Mouse (Mus musculus) adrenal gland, postnatal 25 days (tissue): ENCODE measurements around the gene Rbms3. TPM values are rescaled to one million over a fixed set of nuclear protein-coding genes. Genes with fewer than 3 reads are reported as not detected.

Experiments used
- DNase-seq: peaks from one replicate; pipeline ENCODE4 v3.0.0; 2021; ENCODE audit warnings: mixed read lengths
- total RNA-seq: library from RNA; stranded (reverse); gene quantifications from 2 replicates; pipeline ENCODE4 v1.2.3, GENCODE M21; 2021

Gene Rbms3
- total RNA-seq, 1 experiment from 2014 or later: 26.5 TPM

DNA sequence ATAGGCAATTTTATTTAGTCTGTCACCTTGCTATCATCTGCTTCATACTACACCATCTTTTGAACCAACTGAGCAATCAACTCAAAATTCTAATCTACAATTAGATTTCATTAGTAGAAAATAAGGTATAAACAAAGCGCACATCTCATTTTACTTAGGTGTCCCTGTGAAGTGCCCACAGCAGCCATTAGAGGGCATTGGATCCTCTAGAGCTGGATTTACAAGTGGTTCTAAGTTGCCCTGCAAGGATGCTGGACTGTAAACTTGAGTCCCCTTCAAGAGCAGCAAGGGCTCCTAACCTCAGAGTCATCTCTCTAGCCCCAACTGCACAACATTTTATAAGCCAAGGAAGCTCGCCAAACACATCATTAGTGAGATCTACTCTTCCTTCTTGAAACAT, 891.9 kb downstream of the Rbms3 start:
- no peak for DNase-seq

DNA sequence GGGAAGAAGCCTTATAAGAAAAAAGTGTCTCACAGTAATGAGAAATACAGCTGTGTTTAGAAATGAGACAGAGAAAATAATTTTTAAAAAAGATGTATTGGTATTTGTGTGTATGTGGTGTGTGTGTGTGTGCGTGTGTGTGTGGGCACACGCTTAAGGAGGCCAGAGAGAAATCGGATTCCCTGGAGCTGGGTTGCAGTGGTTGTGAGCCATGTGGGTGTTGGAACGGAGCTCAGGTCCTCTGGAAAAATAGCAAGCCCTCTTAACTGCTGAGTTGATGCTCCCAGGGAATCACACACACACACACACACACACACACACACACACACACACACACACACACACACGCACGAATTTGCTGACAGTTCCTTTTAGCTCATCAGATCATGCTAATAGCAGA, 900.5 kb downstream of the Rbms3 start:
- no peak for DNase-seq

DNA sequence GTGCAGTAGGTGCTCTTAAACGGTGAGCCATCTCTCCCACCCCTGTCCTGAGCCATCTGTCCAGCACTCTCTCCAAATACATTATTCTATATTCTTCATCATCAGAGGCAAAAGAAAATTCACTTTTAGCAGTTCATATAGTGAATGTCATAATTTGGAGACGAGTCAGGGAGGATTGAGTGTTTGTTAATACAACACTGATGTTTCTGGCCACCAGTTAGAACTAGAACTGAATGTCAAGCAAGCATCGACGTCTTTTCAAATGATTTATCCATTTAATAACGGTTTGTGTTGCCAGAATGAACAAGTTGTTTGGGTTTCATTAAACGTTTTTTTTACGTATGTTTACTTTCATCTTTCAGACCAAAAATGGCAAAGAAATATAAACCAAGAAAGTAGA, 901.1 kb downstream of the Rbms3 start:
- no peak for DNase-seq

DNA sequence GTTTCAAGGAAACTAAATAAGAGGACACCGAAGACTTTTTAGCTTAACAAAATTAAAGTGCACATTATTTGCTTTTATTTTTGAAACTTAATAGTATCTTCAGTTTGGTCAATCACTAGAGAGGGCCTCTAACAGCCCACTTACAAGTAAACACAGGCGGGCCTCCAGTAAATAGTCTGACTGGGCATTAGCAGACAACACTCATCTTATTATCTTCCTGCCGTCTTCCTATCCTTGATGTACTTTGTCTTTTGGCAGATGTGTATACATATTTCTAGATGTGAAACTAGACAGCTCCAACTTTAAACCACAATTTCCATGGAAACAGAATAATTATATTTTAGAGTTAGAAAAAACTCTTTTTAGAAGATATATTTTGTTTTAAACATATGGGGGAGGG, 901.6 kb downstream of the Rbms3 start:
- no peak for DNase-seq

DNA sequence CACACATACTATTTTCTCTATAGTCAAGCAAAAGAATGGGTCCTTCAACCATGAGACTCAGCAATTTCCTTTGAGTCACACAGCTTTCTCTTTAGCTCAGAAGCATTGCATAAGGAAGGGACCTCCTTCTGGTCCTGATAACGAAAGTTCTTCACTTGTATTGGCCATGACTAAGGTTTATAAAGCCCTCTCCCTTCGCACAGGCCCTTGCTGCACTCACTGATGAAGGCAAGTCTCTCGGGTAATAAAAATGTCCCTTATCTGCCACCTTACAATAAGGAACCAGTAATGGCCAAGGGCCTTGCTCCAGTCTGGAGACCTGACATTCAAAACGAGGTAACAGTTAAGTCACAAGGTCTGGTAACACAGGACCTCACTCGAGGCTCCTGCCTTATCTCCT, 905.1 kb downstream of the Rbms3 start:
- DNase-seq: no peak

DNA sequence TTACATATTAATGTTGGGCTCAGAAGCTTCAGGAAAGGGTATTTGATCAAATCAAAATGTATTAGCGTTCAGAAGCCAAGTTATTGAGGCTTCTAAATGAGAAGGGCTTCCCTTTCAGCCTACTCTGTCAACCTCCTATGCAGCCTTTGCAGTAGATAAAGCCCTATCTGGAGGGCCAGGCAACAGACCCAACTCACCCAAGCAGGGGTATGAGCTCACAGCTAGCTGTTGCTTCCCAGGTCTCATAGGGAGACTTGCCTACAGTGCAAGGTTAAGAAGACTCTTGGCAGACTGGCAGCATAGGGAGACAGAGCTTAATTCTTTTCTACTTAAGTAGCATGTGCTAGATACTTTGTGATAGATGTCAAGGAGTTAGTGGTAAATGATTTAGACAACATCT, 926.6 kb downstream of the Rbms3 start:
- DNase-seq: no peak

DNA sequence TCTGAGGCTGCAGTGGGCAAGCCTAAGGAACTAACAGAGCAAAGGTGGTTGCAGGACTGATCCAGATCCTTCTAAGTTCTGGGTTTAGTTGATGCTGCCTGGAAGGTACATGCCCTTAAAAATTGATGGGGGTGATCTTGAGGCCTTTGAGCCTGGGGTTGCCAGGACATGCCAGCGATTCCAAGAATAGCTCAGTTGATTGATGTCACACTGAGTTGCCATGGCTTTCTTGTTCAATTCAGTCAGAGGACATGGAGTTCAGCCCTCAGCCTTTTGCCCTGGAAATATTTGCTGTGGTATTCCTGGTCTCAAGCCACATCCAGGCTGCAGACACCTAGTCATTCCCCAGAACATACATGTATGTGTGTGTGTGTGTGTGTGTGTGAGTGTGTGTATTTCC, 927.1 kb downstream of the Rbms3 start:
- DNase-seq: no peak

DNA sequence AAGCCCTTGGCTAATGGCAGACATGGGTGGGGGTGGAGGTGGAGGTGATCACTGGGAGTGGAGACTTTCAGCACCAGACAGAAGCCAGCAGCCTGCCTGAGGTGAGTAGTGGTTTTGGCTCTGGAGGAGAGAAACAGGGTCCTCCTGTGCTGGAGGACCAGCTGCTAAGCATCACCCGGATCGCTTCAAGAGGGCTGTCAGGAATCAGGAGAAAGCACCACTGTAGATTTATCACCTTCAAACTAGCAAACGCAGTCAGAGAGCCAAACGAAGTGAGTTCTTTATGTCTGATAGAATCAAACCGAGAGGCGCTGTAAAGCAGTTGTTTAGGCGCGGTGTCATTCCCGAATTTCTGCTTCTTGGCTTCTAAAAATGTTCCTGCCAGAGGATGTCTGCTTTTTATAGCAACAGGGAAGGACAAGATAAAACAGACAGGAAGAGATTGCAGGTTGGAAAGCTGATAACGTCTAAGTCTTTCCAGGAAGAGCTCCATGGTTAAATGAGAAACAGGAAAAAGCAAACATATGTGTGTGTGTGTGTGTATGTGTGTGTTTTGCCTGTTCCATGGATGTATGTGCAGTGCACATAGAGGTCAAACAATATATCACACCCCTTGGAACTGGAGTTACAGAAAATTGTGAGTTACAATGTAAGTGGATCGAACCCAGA, 928.1 kb downstream of the Rbms3 start:
- no peak for DNase-seq

DNA sequence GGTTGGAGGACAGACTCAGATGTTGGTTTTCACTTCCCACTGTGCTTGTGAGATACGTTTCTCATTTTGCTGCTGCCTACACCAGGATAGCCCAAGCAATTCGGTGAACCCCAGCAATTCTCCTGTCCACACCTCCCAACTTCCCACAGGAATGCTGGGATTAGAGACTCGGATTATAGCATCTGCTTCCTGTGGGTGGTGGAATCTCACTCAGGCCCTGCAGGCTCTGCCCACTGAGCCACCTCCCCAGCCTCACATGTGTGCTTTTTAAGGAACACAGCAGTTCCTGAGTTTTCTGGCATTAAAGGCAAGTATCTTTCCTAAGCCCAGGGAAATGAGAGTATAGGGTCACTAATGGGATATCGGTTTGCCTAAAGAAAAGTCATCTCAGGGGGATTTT, 941.1 kb downstream of the Rbms3 start:
- no peak for DNase-seq

DNA sequence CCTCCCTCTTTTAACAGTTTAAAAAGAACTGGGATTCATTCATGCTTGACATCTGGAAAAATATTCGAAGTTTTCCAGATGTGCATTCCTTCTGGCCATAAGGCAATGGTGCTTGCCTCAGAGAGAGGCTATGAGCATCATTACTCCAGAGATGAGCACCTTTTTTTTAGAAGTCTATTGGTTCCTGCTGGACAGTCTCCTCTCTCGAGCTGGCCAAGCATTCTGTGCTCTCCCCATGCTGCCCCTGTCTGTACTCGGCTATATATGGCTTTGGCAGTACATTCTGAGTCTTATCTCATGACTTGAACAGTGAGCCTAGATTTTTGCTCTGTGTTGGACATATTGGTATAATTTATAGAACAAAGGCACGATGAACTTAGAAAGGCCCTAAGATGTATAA, 952.6 kb downstream of the Rbms3 start:
- DNase-seq: no peak

DNA sequence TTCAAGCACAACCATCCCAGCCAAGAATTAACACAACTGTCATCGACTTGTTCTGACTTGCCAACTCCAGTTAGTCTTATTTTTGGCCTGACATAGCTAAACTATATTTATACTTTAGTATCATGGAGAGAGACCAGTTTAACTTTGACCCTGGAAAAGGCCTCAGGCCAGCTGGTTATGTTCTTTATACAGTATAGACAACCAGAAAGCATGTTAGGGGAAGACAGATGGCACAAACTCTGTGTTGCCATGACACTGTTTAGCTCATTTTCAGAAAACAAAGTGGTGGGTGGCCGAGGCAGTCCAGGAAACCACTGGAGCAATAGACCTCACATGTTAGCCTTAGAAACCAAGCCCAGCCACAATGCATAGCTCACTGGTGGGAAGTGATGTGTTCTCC, 953.3 kb downstream of the Rbms3 start:
- no peak for DNase-seq

DNA sequence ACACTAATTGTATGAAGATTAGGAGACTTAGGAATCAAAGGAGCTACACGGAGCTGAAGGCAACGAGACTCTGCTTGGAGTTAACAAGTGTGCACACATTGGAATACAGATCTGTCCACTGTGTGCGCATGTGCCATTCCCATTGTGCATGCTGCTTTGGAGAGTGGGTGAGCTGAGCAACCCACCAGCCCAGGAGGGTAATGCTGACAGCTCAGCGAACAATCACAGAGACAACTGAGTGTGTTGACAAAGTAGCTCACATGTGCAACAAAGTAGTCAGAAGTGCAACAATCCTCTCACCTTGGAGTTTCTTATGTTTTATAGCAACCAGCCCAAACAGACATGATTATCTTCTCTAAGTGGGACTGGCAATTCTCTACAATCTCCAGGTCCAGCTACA, 955.5 kb downstream of the Rbms3 start:
- DNase-seq: no peak

DNA sequence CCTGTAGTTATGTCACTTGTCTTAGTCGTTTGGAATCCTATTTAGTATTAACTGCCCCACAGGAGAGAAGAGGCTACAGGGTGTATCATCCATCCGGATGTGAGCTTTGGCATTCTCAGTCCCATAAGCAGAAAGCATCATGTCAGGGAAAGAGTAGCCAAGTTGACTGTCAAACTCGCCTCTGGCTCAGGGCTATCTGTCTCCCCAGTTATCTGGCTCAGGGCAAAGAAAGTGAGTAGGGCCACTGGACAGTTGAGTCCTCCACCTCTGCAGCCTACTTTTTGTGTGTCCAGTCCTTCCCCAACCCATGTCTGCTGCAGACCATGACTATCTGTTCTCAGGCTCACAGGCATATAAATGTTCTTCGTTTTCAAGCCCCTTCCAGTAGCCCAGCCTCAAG, 968.7 kb downstream of the Rbms3 start:
- no peak for DNase-seq

DNA sequence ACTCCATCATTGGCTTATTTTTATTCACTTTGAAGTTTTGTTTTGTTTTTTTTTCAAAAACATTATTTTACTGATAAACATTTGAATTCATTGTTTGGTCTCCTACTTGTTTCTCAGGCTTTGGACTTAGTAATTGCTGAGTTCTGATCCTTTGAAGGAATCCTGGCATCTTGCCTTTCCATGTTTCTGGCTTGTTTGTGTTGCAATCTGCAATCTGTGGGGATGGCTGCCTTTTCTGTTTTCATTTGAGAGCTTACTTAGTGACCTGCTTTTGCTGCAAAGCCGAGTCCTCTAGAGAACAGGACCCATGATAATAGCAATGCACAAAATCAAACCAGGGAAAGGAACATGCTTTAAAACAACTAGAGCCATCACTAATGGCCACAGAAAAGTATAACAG, 969.8 kb downstream of the Rbms3 start:
- DNase-seq: no peak

DNA sequence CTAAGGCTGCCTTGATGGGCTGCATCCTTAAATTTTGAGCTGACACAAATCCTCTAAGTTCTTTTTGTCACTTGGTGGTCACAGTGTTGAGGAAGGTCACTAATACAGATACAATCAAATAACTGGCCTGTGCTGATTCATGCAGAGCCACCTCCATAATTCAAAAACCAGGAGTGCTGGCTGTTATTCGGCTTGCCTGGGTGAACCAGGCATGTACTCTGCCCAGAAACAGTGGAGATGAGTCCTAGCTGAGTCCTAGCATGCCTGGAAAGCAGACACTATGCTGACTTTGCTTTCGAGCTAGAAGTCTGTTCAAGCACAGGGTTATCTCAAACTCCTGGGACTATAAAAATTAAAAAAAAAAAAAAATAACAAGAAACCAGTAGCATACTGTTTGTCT, 972.6 kb downstream of the Rbms3 start:
- DNase-seq: no peak

DNA sequence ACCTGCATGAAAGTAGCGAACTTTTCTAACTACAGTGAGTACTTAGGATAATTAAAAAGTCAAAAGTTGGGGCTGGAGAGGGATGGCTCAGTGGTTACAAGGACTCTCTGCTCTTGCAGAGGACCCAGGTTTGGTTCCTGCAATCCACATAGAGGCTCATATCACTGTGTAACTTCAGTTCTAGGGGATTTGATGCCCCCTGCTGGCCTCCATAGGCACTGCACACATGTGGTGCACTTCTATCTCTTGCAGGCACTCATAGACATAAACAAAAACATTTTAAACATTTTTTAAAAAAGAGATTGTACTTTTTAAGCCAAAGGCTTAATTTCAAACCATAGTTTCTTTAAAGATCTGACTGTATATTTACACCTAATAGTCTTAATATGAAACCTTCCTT, 978.3 kb downstream of the Rbms3 start:
- DNase-seq: no peak

DNA sequence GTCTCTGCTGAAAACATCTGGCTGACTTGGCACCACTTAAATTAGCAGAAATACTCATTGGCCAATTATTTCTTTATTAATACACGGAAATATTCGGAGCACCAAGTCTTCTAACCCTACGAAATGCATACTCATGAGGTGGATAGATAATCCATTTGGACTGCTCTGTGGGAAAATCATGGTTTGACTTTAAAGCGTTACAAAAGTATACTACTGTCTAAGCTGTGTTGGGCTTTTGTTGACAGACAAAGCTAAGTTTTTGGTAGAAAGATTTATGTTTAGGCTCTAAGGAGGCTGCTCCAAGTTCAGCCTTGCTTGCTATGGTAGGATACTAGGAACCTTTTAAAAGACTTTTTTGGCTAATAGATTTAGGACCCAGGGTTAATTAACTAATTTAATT, 979.8 kb downstream of the Rbms3 start:
- DNase-seq: no peak

DNA sequence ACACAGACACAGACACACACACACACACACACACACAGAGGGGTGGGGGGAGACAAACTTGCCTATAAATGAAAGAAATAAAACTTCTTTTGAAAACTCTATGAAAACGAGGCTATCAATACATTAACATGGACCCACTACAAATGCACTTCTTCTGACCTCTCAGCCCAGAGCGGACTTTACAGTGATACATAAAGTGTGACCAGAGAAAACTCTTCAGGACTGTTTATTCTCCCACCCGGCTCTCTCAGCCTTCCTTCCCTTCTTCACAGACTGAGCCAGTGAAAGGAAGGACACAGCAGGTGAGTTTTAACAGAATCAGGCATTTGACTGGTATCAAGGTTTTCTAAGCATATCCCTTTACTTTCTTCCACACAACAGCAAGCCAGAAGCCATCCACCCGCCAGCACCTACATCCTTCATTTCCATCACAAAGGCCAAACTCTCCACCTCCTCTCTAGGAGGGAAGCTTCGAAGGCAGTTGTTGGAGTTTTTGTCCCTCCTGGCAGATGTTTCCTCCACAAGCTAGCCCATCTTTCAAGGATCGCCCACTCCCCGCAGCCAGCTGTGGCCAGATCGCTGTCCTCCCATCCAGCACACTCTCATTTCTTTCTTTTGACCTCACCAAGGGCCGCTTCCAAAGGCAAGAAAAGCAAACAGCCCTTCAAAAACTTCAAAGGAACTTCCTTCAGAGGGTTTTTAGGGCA, 980.5 kb downstream of the Rbms3 start:
- DNase-seq: no peak

DNA sequence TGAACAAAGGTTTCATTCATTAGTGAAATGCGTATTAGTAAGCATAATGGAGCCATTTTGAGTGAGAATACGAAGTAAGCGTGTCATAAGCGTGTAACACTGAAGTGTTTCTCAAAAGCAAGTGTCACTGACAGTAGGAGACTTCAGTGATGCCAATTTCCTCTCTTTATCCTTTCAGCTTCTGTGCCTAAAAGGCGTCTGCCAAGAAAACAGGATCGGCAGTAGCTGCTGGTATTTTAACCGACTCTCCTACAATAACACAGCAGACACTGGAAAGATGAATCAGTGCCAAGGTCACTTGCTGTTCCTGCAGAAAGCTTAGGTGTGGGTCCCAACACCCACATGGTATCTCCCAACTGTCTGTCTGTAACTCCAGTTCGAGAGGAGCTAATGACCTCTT, 985.1 kb downstream of the Rbms3 start:
- DNase-seq: no peak

DNA sequence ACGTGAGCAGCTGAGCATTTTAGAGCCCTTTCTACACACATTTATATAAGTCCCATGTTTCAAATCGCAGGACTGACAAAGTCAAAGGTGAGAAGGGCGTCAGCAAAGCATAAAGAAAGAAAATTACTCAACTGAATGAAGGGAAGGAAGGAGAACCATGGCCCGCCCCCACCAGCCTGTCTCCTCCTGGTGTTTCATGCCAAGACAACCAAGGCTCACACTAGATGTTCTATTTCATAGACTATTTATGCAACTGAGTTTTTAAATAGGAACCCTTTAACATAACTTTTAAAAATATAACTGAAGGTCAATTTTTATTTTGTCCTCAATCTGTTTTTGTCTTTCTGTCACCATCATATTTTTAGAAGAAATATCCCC, 989.4 kb downstream of the Rbms3 start:
- no peak for DNase-seq

DNA sequence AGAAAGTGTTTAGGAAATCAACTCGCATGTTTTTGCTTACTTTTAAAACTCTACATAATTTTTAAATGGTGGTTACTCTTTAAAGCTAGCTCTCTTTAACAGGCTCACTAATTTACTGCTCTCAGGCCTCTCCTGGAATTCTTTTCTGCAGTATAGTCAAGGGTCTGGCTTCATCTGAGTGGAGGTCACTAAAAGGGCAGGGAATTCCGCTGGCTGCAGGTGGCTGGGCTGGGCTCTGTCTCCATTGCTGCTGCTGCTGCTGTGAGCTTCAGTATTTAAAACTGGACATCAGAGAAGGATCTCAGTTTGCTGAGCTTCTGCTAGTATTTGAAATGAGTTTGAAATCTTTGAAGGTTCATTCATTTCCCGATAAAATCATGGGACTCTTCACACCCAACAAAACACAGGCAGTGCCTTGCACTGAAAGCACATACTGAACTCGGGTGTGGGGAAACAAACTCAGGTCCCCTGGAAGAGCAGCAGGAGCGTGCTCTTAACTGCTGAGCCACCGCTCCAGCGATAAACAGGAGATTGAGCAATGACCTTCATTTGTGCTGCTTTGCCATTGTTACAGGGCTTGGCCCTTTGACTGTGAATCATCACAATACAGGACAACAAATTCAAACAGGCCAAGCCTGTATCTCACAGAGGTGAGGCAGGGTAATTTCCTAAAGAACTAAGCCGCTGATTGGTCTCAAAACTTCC, 990.0 kb downstream of the Rbms3 start:
- no peak for DNase-seq

DNA sequence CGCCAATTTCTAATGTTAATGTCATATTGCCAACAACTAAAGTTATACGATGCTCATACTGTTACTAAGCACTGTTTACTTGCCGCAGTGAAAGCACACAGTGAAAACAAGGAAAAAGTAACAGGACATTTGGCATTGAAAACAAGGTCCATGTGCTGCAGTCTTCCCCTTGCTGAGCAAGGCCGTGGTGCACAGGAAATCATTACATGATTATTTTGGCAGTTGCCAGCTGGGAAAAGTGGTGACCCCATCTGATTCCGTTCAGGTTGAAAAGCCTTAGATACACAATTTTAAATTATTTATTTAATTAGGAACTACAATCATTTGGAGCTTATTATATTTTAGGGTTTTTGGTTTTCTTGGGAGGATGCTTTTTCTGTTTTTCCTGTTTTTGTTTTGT, 995.9 kb downstream of the Rbms3 start:
- DNase-seq: no peak

DNA sequence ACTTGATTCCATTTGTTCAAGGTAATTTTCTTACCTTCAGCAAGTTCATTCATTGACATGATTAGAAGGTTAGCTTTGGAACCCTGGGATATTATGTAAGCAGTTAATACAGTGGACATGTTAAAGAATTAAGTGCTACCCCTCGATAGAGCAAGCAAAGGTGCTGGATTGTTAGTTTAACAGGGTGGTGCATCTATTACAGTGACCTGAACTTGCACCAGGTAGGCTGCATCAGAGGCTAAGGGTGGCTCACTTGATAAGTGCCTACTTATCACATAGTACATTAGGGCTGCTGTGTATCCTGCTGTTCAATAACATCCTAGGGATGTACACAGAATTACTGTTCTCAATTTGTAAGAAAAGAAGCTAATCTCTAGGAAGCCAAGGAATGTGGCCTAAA, 996.6 kb downstream of the Rbms3 start:
- DNase-seq: no peak

DNA sequence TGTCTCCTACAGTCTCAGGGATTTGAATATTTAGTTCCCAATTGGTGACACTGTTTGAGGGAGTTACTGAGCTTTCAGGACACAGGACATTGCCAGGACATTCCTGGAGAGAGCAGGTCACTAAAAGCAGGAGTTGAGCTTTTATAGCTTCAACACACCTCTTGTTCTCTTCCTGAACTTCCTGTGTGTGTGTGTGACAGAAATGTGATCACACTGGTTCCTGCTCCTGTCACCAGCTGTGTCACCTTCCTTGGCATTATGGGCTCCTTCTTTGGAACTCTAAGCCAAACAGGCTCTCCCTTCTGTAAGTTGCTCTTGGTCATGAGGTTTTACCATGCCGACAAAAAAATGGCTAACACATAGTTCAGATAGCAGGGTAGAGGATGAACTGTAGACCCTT, 997.9 kb downstream of the Rbms3 start:
- no peak for DNase-seq
